Mouse (Mus musculus) c-Kit-negative CD71-positive TER-119-positive erythroid progenitor cells, embryonic 14.5 days (primary cell): Measurements from ENCODE around the gene Mmachc.

Experiments
- DNase-seq: peaks from one replicate; pipeline ENCODE4 v3.0.0-alpha.2; 2013; ENCODE audit warnings: low read depth, low spot score

The Mmachc gene

DNA sequence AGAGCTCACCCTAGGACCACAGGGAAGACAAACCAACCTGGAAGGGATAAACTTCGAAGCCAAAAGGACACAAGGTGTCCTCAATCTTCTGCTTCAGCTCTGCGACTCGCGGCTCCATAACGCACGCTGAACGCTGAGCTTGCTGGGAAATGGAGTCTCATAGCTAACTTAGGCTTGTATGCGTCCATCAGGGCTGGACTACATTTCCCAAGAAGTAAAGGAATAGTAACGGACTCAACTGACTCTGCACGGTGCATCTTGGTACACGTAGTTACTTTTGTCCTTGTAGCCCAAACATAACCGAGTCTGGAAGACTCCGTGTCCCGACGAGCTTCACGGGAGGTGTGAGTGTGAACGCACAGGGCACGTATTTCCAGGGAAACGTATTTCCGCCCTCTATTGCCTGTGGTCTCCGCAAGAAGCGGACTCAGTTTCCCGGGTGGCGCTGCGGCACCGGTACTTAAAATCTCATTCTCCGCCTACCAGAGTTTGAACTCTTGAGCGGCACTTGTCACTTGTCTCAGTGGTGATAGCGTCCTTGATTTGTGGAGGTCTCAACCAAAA lies at the start of gene Mmachc, which contains the start of gene Ccdc163:
Gene Mmachc (minus strand): TSS at position 206 of the 564 bp plus-strand sequence.
Gene Ccdc163 (plus strand): TSS at position 309 of the 564 bp plus-strand sequence.
- DNase-seq: peak; percentile 80

DNA sequence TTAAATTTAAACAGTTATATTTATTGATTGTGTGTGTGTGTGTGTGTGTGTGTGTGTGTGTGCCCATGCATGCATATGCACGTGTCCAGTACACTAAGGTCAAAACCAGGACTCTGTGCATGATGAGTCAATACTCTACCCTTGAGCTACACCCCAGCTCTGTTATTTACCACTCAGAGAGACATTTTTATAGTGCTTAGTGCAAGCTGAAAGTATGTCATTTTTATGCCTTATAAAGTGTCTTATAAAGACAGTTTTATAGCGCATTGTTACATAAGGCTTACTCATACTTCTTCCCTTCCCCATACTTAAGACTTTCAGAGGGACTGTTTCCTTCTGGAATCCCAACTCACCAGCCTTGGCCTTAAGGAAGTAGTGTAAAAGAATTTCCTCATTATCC lies 41.5 kb upstream of the Mmachc start:
- DNase-seq: no peak

DNA sequence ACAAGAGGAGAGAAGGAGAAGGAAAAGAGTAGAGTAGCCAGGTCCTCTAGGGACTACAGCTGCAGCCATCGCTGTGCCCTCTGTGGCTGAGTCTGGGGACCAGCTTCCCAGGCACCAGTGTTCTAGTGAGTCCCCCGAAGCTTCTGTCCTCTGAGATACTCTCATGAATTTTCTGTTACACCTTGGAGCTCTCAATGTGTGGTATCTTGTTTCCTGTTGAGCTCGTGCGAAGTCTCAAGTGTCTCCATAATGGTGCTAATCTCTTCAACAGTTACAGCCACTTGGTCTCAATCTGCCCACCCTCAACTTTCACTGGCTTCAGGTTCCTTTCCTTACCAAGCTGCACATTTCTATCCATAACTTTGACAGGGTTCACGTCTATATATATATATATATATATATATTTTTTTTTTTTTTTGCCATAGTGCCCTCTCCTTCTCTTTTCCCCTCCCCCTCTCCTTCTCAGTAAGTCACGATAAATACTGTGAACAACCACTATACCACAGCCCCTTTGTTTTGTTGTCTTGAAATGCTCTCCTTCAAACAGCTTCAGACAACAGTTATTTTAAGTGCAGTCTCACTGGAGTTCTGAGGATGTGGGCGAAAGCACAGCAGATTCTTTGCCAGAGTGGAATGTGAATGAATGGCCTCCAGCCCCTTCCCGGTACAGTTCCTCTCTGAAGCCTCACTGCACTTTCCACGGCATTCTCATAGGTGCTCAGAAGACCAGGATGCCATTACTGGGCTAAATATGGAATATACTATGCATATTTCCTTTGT lies 31.0 kb upstream of the Mmachc start:
- no peak for DNase-seq

DNA sequence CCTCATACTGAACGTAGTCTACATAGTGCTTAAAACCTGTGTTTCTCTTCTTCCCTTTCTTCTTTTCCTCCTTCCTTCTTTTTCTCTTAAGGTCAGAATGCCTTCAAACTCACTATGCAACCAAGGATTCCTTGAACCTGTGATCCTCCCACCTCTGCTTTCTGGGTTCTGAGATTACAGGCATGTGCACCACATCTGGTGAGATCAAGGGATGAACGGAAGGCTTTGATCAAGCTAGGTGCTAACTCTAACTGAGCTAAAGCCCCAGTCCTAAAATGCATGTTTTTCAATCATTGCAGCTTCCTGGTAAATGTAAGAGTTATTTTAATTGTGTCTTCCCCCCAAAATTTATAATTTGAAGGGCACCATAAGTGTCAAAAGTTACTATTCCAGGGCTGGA lies 26.8 kb upstream of the Mmachc start:
- DNase-seq: no peak

DNA sequence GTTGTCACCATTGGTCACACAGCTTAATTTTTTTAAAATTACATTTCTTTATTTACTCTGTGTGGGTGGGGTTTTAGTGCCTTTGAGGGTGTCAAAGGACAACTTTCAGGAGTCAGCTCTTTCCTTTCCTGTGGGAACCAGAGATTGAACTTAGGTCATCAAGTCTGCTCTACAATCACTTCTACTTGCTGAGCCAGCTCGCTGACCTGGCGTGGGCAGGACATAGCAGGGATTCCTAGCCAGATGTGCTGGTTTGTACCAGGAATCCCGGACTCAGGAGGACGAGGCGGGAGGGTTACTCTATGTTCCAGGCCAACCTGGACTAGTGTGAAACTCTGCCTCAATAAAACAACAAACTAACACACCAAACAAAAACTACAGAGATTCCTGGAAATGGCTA lies 24.1 kb upstream of the Mmachc start:
- no peak for DNase-seq

DNA sequence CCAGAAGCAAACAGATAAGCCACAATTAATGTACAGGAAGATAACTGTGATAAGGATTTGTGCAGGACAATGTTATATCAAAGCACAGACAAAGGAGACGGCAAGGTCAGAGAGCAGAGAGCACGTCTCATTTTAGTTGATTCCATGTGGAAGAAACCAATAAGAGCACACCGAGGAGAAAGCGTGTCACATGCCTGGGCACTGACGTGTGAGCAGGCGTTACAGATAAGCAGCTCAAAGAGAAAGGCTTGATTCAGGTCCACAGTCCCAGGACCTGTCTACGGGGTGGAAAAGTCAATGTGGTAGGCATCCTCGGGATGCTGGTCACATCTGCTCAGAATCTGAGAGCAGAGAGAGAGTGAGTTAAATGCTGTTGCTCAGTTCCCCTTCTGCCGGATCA lies 22.9 kb upstream of the Mmachc start:
- DNase-seq: no peak

DNA sequence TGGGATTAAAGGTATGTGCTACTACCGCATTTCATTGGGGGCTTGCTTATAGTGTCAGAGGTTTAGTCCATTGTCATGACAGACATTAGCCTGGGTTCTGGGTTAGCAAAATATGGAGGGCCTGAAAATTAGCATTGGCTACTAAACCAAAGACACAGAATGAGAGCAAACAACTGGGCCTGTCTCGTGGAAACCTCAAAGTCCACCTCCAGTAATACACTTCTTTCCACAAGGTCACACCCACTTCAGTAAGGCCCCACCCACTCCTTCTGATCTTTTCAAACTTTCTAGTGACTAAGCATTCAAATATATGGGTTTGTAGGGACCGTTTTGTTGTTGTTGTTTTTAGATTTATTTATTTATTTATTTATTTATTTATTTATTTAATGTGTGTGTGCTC lies 21.3 kb upstream of the Mmachc start:
- DNase-seq: no peak

DNA sequence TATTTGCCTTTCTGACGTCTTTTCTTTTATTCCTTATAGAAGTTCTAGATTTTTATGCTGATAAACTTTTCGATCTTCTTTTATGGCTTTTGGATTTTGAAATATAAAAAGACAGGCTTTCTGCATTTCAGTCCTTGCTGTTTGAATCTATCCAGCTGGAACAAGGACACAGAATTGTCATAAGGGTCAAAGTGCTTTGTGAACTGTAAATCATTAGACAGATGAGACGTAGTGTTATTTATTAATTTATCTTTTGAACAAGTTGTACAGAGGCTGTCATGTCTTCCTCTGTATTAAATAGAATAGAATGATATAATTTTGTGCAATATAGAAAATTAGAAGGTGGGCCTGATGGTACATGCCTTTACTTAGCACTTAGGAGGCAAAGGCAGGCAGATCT lies 19.2 kb upstream of the Mmachc start:
- DNase-seq: no peak

GRCm38 (mm10) chr4:116725444-116725843 lies 17.2 kb upstream of the Mmachc start:
- DNase-seq: no peak

- no peak for DNase-seq
Observed at GRCm38 (mm10) chr4:116722230-116722629, 14.0 kb upstream of the Mmachc start.

GRCm38 (mm10) chr4:116721098-116721628 lies 13.0 kb upstream of the Mmachc start:
- DNase-seq: no peak

DNA sequence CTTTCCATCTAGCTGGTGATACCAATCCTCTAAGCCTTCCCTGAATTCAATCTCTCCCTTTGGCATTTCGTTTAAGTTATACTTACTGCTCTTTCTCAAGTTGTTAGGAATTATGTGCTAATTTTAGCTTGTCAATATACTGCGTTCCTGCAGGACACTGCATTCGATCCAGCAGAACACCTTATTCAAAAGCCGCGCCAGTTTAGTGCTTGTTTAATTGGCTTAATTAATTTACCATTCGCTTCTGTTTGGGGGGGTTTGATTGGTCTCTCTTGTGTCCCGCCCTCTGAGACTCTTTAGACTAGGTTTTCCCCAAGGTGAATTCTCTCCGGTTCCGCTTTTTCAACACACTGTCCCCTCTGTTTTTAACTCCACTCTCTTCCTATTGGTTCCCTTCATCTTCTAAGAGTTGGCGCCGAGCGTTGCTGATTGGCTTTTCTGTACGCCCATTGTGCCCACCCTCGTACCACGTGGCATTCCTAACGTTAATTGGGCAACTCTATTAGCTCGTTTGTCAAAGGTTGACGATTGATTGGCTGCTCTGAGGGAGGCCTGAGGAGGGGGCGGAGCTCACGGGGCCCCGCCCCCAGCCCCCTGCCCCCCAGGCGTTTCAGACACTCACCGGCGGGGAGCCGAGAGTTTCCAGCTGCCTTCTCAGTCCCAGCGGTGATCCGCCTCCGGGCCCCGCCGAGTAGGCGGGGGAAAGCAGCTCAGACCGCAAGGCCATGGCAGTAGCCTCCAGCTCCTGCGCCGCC lies 12.3 kb upstream of the Mmachc start, which contains the start of gene Tesk2:
Gene Tesk2 (plus strand): TSS at position 606 of the 755 bp plus-strand sequence.
- peak; percentile 86 for DNase-seq

- peak; percentile 68 for DNase-seq
Observed at GRCm38 (mm10) chr4:116719396-116719795, 11.2 kb upstream of the Mmachc start.

- no peak for DNase-seq
Observed at GRCm38 (mm10) chr4:116712536-116712935, 4.3 kb upstream of the Mmachc start.

- DNase-seq: no peak
Observed at GRCm38 (mm10) chr4:116710154-116710553, 1.9 kb upstream of the Mmachc start.

DNA sequence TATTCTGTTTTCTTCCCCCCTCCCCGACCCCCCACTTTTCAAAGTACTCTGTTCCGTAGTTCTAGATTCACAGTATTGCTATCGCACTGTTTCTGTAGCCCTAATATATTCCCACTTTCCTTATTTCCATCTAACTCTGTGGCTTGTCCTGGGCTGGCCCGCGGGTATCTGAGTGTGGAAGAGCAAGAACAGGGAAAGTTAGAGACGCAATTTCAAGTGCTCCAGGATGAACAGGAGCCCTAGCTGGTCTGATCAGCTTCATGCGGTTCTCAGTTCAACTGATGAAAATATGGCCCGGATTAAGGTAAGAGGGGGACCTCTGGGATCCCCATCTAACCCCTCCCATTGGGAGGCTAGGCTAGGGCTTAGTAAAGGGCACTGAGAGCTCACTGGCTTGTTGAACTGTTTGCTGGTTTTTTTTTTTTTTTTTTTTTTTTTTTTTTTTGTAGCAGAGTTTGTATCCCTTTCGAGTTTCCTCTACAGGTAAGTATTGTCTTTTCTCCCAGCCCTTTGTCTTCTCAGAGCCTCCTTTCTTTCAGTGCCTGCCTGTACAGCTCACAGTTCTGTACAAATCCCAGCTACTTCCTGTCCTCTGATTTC lies 685 bp upstream of the Mmachc start:
- no peak for DNase-seq

GRCm38 (mm10) chr4:116707666-116708065 lies 540 bp downstream of the Mmachc start:
- DNase-seq: no peak

DNA sequence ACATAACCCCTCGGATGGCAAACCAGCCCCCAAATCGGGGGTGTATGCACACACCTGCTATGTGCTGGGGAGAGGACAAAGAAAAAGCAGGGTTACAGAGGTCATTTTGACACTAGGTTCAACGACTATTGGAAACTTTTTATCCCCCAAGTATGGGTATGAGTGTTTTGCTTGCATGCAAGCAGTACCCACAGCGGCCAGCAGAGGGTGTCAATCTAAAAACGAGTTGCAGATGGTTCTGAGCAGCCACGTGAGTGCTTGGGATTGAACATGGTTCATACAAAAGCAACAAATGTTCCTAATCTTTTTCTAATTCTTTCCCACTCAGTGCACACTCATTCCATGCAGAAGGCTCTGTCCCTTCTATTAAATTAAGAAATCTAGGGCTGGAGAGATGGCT lies 4.4 kb downstream of the Mmachc start:
- peak; percentile 52 for DNase-seq

- no peak for DNase-seq
Observed at GRCm38 (mm10) chr4:116700964-116701363, 7.2 kb downstream of the Mmachc start.

DNA sequence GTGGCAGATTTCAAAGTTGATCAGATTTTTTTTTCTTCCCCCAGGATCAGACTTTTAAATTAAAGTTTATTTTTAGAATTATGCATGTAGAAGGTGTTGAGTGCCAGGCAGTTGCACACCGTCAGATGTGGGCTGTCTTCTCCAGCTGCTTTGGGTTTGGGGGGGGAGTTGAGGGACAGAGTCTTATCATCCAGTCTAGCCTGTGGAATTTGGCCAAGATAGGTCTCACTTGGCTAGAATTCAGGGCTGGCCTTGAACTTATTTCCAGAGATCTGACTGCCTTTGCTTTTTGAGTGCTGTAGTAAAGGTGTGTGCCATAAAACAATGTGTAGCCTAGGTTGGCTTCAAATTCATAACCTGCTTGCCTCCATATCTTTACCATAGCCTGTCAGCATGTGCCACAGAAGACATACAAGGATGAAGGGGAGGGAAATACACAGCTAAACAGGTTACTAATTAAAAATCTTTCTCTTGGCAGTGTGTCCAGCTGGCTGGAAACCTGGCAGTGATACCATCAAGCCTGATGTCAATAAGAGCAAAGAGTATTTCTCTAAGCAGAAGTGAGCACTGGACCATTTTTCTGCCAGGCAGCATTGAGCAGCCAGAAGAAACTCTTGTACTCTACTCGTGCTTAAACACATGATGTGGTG lies 9.4 kb downstream of the Mmachc start:
- DNase-seq: no peak

DNA sequence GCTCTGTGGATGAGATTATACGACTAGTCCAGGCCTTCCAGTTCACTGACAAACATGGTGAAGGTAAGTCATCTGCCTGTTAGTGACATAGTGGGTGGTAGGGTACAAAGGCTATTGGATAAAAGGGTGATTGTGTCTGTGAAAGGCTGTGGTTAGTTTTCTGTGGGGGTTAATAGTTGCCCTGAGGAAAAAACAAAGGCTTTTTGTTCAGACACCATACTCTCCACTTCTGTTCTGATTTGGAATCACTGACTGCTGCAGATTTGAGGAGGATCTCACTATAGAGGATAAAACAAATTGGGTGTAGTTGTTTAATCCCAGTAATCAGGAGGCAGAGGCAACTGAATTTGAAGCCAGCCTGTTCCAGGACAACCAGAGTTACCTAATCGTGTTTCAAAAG lies 14.4 kb downstream of the Mmachc start:
- DNase-seq: no peak
